Mouse (Mus musculus) CH12.LX (cell line): Measurements from ENCODE around the gene Sult6b1.

Source experiments
- CTCF ChIP-seq, 2 experiments: IDR thresholded peaks in 1 of 2; conservative IDR thresholded peaks in 1 of 2; 2 replicates each; pipeline ENCODE4 v1.5.1; 2011 to 2012; ENCODE audit warnings: low read depth in 2 of 2, low read length in 2 of 2, improper control_type of control experiment in 1 of 2, inconsistent platforms in 1 of 2, mild to moderate bottlenecking in 1 of 2, moderate library complexity in 1 of 2
- ETS1 ChIP-seq: conservative IDR thresholded peaks from 2 replicates; pipeline ENCODE4 v1.6.1; 2012; ENCODE audit warnings: low read depth, mild to moderate bottlenecking, inconsistent platforms, low read length, improper control_type of control experiment, moderate library complexity
- POLR2A ChIP-seq: IDR thresholded peaks from 2 replicates; pipeline ENCODE4 v1.6.1; 2011; ENCODE audit warnings: low read depth, mild to moderate bottlenecking, improper control_type of control experiment, low read length
- SIN3A ChIP-seq: IDR thresholded peaks from 2 replicates; pipeline ENCODE4 v1.6.1; 2012; ENCODE audit warnings: low read length, improper control_type of control experiment, inconsistent platforms
- ZC3H11A ChIP-seq: IDR thresholded peaks from 2 replicates; pipeline ENCODE4 v1.6.1; 2012; ENCODE audit warnings: low read depth, mild to moderate bottlenecking, inconsistent platforms, low read length, improper control_type of control experiment

DNA sequence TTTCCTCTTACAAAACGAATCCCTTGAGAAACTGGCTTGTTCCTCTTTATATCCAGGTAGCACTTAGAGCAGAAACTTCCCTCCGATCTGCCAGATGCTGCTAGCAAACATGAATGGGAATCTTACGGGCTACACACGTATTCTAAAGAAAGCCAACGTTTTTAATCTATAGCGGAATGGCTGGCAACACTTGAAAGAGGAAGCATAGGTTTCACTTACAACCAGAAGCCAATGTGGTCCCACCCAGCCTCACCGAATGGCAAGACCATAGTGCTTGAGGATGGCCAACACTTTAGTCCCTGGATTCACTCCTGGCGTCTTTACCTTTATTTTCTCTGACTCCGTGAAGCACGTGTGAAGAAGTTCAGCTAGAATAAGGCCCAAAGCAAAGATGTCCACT is 50.5 kb downstream of the Sult6b1 start:
- TF ChIP-seq CTCF (conservative IDR thresholded peaks at IDR 0.05 in 1 of 2, IDR thresholded peaks at IDR 0.05 in 1 of 2; ENCODE audit: low read depth in 2 of 2, low read length in 2 of 2) (no peak), ETS1 (no peak), POLR2A (no peak), ZC3H11A (no peak), SIN3A (no peak)
